Mouse (Mus musculus): Measurements from ENCODE around the gene Arid4a. TPM values are rescaled to one million over a fixed set of nuclear protein-coding genes. Genes with fewer than 3 reads are reported as not detected.
A peak's percentile ranks its signal among the peaks of the same experiment; 100 is the strongest.

Gene Arid4a
- total RNA-seq, 1 experiment: 10.9 TPM

GRCm38 (mm10) chr12:71136130-71136973 lies 120.6 kb downstream of the Arid4a start, which contains the start of the genes Timm9 and 2700049A03Rik:
TSS of gene Timm9 (minus strand) at chr12:71136684.
TSS of gene 2700049A03Rik (plus strand) at chr12:71136848.
- peak; percentile 76 for DNase-seq (ENCODE audit: low read depth, low spot score)
- peak; percentile 100 for TF ChIP-seq ZC3H11A (IDR thresholded peaks at IDR 0.05; ENCODE audit: borderline replicate concordance, low read depth, low read length)
- no peak for TF ChIP-seq ZNF384 (IDR thresholded peaks at IDR 0.05; ENCODE audit: low read depth, low read length)
- 0 out of 2 replicates have a peak, but pooled peaks have one; percentile 64 for TF ChIP-seq HCFC1 (IDR thresholded peaks at IDR 0.05; ENCODE audit: borderline replicate concordance, insufficient read depth, low read length)
- 0 out of 2 replicates have a peak, but pooled peaks have one; percentile 49 for TF ChIP-seq CHD2 (IDR thresholded peaks at IDR 0.05; ENCODE audit: low read depth, low read length)
- no peak for TF ChIP-seq MAFK (IDR thresholded peaks at IDR 0.05; ENCODE audit: insufficient read depth, low read depth, low read length)

DNA sequence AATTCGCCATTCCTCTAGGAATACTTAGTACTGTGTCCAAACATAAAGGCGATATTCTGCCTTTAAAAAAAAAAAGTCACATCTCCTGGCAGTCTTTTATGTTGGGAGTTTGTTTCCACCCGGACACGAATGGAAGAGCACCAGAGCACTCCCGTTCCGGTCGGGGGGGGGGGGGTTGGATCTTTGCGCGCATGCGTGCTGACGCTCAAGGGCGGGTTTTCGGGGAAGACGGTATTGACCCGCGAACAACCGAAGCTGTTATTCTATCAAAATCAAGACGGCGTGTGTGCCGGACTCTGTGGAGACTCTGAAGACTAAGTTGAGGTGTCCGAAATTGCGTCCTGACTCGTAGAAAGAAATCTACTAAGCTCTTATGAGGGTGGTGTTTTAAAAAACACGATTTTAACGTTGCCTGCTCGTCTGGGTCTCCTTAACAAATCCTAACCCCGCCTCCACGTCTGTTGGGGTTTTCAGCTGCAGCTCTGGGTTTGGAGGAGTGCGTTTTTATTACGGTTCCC lies 121.2 kb downstream of the Arid4a start:
- peak overlapping the region; percentile 76; the same call in 1 of the 2 replicates for H3K27ac ChIP-seq (ENCODE audit: insufficient read depth, low read depth, low read length, poor library complexity, severe bottlenecking)
- in situ Hi-C loops (cut with MboI; ENCODE audit: low sequenced_read_pairs in 2 of 2, unreplicated experiment in 2 of 2): no loop called here
- peaks cover 12% of the 10 kb centered on the region for H3K36me3 ChIP-seq (ENCODE audit: control insufficient read depth, insufficient read depth, low read length, poor library complexity, severe bottlenecking)
- DNase-seq (ENCODE audit: low read depth, low spot score): peak; percentile 93
- no peak for TF ChIP-seq MAFK (IDR thresholded peaks at IDR 0.05; ENCODE audit: insufficient read depth, low read depth, low read length)
- TF ChIP-seq ZC3H11A (IDR thresholded peaks at IDR 0.05; ENCODE audit: borderline replicate concordance, low read depth, low read length): no peak
- TF ChIP-seq CHD2 (IDR thresholded peaks at IDR 0.05; ENCODE audit: low read depth, low read length): 0 out of 2 replicates have a peak, but pooled peaks have one; percentile 3
- TF ChIP-seq ZNF384 (IDR thresholded peaks at IDR 0.05; ENCODE audit: low read depth, low read length): peak; percentile 90
- TF ChIP-seq HCFC1 (IDR thresholded peaks at IDR 0.05; ENCODE audit: borderline replicate concordance, insufficient read depth, low read length): peak; percentile 29; the same call in 1 of the 2 replicates
- no peaks in the 10 kb centered on the region for H3K9me3 ChIP-seq (ENCODE audit: control insufficient read depth, insufficient read depth, low read depth, low read length)
- peak overlapping the region; percentile 85 for H3K9ac ChIP-seq (ENCODE audit: insufficient read depth, low read depth, low read length, poor library complexity, severe bottlenecking)
- H3K4me3 ChIP-seq (ENCODE audit: insufficient read depth in 1 of 2, low read depth in 1 of 2, low read length in 2 of 2, poor library complexity in 1 of 2, severe bottlenecking in 1 of 2): peak overlapping the region; percentile 94 to 98
- H3K4me1 ChIP-seq (ENCODE audit: control insufficient read depth in 2 of 2, insufficient read depth in 2 of 2, low read length in 2 of 2, poor library complexity in 1 of 2): peaks cover 0 to 3% of the 10 kb centered on the region in 2 experiments; a peak in 1 of 4 replicates

More at GRCm38 (mm10) chr12:71136130-71136973, 120.6 kb downstream of the Arid4a start, which contains the start of the genes Timm9 and 2700049A03Rik:
- peak within 1 kb of the TSS; percentile 96 for H3K9ac ChIP-seq (ENCODE audit: insufficient read depth, low read depth, low read length, poor library complexity, severe bottlenecking)
- peaks cover 14% of the 10 kb centered on the region for H3K36me3 ChIP-seq (ENCODE audit: control insufficient read depth, insufficient read depth, low read length, poor library complexity, severe bottlenecking)
- H3K9me3 ChIP-seq (ENCODE audit: control insufficient read depth, insufficient read depth, low read depth, low read length): no peaks in the 10 kb centered on the region
- peak within 1 kb of the TSS; percentile 76 for H3K27ac ChIP-seq (ENCODE audit: insufficient read depth, low read depth, low read length, poor library complexity, severe bottlenecking)
- in situ Hi-C loops (cut with MboI; ENCODE audit: low sequenced_read_pairs in 2 of 2, unreplicated experiment in 2 of 2): no loop called here
- peak within 1 kb of the TSS; percentile 94 to 98 for H3K4me3 ChIP-seq (ENCODE audit: insufficient read depth in 1 of 2, low read depth in 1 of 2, low read length in 2 of 2, poor library complexity in 1 of 2, severe bottlenecking in 1 of 2)
- H3K4me1 ChIP-seq (ENCODE audit: control insufficient read depth in 2 of 2, insufficient read depth in 2 of 2, low read length in 2 of 2, poor library complexity in 1 of 2): peaks cover 0 to 3% of the 10 kb centered on the region in 2 experiments; a peak in 1 of 4 replicates

- Histone ChIP-seq H3K4me3 (ENCODE audit: insufficient read depth in 1 of 2, low read depth in 1 of 2, low read length in 2 of 2, poor library complexity in 1 of 2, severe bottlenecking in 1 of 2) (peak overlapping the region; percentile 94 to 98), H3K27ac (ENCODE audit: insufficient read depth, low read depth, low read length, poor library complexity, severe bottlenecking) (no peak overlapping the region), H3K9ac (ENCODE audit: insufficient read depth, low read depth, low read length, poor library complexity, severe bottlenecking) (peak overlapping the region; percentile 65; the same call in 1 of the 2 replicates), H3K4me1 (ENCODE audit: control insufficient read depth in 2 of 2, insufficient read depth in 2 of 2, low read length in 2 of 2, poor library complexity in 1 of 2) (peaks cover 0 to 3% of the 10 kb centered on the region in 2 experiments; a peak in 1 of 4 replicates), H3K9me3 (ENCODE audit: control insufficient read depth, insufficient read depth, low read depth, low read length) (no peaks in the 10 kb centered on the region), H3K36me3 (ENCODE audit: control insufficient read depth, insufficient read depth, low read length, poor library complexity, severe bottlenecking) (peaks cover 14% of the 10 kb centered on the region)
- DNase-seq (ENCODE audit: low read depth, low spot score): no peak
- TF ChIP-seq CHD2 (IDR thresholded peaks at IDR 0.05; ENCODE audit: low read depth, low read length) (no peak), HCFC1 (IDR thresholded peaks at IDR 0.05; ENCODE audit: borderline replicate concordance, insufficient read depth, low read length) (no peak), ZC3H11A (IDR thresholded peaks at IDR 0.05; ENCODE audit: borderline replicate concordance, low read depth, low read length) (no peak), ZNF384 (IDR thresholded peaks at IDR 0.05; ENCODE audit: low read depth, low read length) (no peak), MAFK (IDR thresholded peaks at IDR 0.05; ENCODE audit: insufficient read depth, low read depth, low read length) (no peak)
- in situ Hi-C loops (cut with MboI; ENCODE audit: low sequenced_read_pairs in 2 of 2, unreplicated experiment in 2 of 2): no loop called here
Measured at GRCm38 (mm10) chr12:71137686-71138085, 121.9 kb downstream of the Arid4a start.

DNA sequence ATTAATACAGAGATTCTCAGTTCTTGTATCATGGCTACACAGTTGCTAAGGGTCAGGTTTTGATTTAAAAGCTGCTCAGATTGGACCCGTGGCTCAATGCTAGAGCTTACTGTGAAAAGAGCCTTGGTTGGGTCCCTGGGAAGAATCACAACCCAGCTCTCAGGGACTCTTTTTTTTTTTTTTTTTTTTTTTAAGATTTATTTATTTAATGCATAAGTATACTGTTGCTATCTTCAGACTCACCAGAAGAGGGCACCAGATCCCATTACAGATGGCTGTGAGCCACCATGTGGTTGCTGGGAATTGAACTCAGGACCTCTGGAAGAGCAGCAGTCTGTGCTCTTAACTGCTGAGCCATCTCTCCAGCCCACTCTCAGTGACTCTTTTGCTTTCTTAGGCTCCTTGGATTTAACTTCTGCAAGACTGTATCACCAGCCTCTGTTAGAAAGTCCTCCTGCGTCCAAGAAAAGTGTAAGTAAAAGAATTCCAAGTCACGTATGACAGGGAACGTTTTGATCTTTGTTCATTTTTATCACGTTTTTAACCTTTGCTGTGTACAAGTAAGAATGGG lies 123.6 kb downstream of the Arid4a start:
- no peak for DNase-seq (ENCODE audit: low read depth, low spot score)
- TF ChIP-seq ZC3H11A (IDR thresholded peaks at IDR 0.05; ENCODE audit: borderline replicate concordance, low read depth, low read length) (no peak), ZNF384 (IDR thresholded peaks at IDR 0.05; ENCODE audit: low read depth, low read length) (peak; percentile 89)
- no peak overlapping the region for H3K4me3 ChIP-seq (ENCODE audit: insufficient read depth in 1 of 2, low read depth in 1 of 2, low read length in 2 of 2, poor library complexity in 1 of 2, severe bottlenecking in 1 of 2)
- H3K9me3 ChIP-seq (ENCODE audit: control insufficient read depth, insufficient read depth, low read depth, low read length): no peaks in the 10 kb centered on the region
- in situ Hi-C loops (cut with MboI; ENCODE audit: low sequenced_read_pairs in 2 of 2, unreplicated experiment in 2 of 2): no loop called here
- H3K4me1 ChIP-seq (ENCODE audit: control insufficient read depth in 2 of 2, insufficient read depth in 2 of 2, low read length in 2 of 2, poor library complexity in 1 of 2): peaks cover 0 to 3% of the 10 kb centered on the region in 2 experiments; a peak in 1 of 4 replicates
- H3K36me3 ChIP-seq (ENCODE audit: control insufficient read depth, insufficient read depth, low read length, poor library complexity, severe bottlenecking): peaks cover 16% of the 10 kb centered on the region
- no peak overlapping the region for H3K9ac ChIP-seq (ENCODE audit: insufficient read depth, low read depth, low read length, poor library complexity, severe bottlenecking)
- no peak overlapping the region for H3K27ac ChIP-seq (ENCODE audit: insufficient read depth, low read depth, low read length, poor library complexity, severe bottlenecking)

Data from ES-E14 (cell line).